Mouse (Mus musculus) gastrocnemius, adult 2 months (tissue): ENCODE data around the gene Cntnap2. TPM values are rescaled to one million over a fixed set of nuclear protein-coding genes. Genes with fewer than 3 reads are reported as not detected.

Experiments
- DNase-seq: peaks from one replicate; pipeline ENCODE4 v3.0.0; 2022
- H3K27ac ChIP-seq: fragments of 200-600 bp; 2 replicates; pipeline ENCODE4 v1.8.1; 2022; ENCODE audit warnings: mild to moderate bottlenecking
- H3K4me3 ChIP-seq: fragments of 200-600 bp; 2 replicates; pipeline ENCODE4 v1.8.1; 2022; ENCODE audit warnings: mild to moderate bottlenecking, moderate library complexity
- CTCF ChIP-seq: fragments of 200-600 bp; IDR thresholded peaks from 2 replicates; pipeline ENCODE4 v1.8.1; 2022; ENCODE audit warnings: antibody characterized with exemption, mild to moderate bottlenecking, moderate library complexity
- intact Hi-C: fragments of 180-260 bp; cut with DNase I; formaldehyde crosslinking; loops from one replicate; pipeline ENCODE4 v1.15.1; 2025
- total RNA-seq, 2 experiments: library from RNA; stranded (reverse); gene quantifications; 2 replicates each; pipeline ENCODE4 v1.2.3; 2021

Cntnap2 gene
- total RNA-seq, 2 experiments from 2014 or later: 4.8 to 5.7 TPM

DNA sequence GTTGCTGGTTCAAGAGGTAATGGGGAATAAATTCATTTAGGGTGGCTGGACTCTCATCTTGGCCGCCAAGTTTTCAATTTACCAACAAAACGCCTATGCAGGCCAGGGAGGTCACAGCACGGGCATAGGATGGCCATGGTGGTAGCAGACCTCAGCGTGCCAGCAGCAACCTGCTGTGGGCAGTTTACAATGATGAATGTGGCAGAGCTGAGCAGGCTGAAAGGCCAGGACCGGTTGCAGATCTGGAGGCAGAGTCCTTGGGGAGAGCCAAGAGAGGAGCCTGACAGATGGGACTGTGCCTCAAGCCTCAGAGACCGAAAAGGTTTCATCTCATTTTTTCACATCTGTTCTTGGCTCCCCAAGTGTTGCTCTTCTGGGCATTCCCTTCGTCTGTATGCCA is 322.0 kb downstream of the Cntnap2 start:
- Histone ChIP-seq H3K4me3 (no peak overlapping the region), H3K27ac (no peak overlapping the region)
- DNase-seq: no peak
- TF ChIP-seq CTCF: no peak
- intact Hi-C loops: no loop called here

DNA sequence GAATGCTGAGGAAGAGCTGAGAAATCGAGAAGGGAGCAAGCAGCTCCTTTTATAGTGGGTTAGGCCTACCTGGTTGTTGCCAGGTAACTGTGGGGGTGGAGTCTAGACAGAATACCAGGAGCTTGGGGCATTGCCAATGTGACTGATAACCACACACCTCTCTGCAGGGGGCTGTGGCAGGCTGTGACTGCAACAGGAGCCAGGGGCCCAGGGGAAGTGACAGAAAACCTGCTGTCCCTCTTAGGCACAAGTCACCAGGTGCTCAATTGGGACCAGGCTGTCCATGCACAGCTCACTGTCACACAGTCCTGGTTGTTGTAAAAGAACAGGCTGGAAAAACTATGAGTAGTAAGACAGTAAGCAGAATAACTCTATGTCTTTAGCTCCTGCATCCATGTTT is 329.9 kb downstream of the Cntnap2 start:
- no peak overlapping the region for H3K4me3 ChIP-seq
- TF ChIP-seq CTCF: no peak
- H3K27ac ChIP-seq: no peak overlapping the region
- intact Hi-C loops: no loop called here
- DNase-seq: no peak

DNA sequence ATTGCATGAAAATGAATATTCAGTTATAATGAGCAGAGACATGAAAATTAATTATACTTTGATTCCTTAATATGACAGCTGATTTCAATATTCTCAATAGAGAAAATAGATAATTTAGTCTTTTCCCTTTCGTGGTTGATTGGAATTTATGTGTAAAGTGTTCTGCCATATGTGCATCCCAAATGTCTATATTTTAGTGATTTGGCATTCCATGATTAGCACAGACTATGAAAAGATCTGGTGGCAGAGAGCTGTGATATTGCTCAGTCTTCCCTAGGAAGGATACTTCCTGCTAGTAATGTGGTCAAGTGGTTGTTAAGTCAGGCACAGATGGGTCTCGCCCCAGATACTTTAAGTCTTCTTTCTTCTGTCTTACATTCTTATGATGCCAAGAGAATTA is 354.5 kb downstream of the Cntnap2 start:
- no peak overlapping the region for H3K27ac ChIP-seq
- no peak for TF ChIP-seq CTCF
- no peak overlapping the region for H3K4me3 ChIP-seq
- intact Hi-C loops: no loop called here
- no peak for DNase-seq

DNA sequence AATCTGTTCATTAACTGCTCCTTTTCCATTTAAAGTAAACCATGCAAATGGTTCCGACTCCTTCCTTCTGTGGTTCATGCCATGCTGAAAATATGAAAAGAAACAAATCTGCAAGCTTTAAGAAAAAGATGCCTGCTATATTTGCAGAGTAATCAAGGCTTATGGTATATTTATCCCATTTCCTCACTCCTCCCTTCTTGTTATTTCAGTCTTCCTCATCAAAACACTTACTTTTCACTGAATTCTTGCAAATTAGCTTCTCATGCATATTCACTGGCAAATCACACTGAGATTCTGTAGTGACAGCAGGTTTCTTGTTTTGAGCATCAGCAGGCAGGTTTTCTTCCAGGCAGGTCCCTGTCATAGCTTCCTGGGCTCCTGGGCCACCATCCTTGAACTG is 396.3 kb downstream of the Cntnap2 start:
- H3K27ac ChIP-seq: no peak overlapping the region
- intact Hi-C loops: no loop called here
- TF ChIP-seq CTCF: no peak
- DNase-seq: no peak
- H3K4me3 ChIP-seq: no peak overlapping the region

DNA sequence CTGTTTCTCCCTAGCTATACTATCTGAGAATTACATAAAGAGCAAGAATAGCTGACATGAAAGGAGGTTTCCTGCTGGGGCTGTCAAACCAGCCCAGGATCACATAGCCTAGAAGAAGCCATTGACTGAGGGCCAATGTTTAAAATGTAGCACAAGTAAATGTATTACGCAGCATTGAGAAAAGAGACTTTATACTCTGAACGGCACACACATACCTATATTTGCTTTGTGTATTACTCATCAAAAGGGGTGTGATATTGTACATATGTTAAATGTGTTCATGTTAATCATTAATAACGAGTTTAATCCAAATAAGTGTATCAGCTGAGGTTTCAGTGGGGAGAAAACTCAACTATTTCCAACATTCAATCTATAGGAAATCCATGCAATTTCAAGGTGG is 459.1 kb downstream of the Cntnap2 start:
- TF ChIP-seq CTCF: no peak
- intact Hi-C loops: no loop called here
- Histone ChIP-seq H3K27ac (no peak overlapping the region), H3K4me3 (no peak overlapping the region)
- no peak for DNase-seq

DNA sequence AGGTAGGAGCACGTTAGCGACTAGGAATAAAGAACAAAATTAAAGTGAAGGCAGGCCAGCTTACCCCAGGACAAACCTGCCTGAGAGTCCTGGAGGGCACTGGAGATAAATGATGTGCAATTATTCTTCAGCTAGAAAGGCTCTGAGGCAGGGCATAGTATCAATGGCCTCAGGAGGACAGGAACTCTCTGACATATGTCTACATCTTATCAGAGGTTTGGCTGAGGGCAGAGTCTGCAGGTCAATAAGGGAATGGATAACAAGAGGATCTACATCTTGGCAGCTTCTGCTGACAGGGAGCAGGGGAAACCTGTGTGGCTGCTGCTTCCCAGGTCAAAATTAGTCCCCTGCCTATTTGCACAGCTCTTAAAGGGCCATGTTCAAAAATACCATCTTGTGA is 477.8 kb downstream of the Cntnap2 start:
- intact Hi-C loops: no loop called here
- Histone ChIP-seq H3K27ac (no peak overlapping the region), H3K4me3 (no peak overlapping the region)
- TF ChIP-seq CTCF: no peak
- DNase-seq: no peak

DNA sequence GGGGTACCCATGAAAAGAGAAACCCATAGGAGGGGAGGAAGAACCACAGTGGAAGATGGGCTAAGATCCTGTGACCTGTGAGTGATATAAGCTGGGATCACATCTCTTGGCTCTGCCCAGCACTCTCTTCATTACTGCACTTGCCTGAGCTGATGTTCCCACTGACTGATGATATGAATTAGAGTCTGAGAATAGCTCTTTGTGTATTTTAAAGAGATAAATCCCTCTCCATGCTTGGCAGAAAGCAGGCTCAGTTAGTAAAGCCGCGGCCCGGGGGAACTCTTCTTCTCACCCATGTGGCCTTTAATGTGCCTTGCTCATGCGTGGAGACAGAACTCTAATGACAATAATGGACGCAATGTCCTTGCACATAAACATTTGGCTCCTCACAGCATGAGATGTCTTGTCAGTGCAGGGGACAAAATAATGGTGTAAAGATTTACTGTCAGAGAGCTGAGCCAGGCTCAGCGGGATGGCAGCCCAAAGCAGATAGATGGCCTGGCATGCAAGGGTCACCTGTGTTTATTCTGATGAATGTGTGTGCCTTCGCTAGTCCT is 485.2 kb downstream of the Cntnap2 start:
- Histone ChIP-seq H3K4me3 (no peak overlapping the region), H3K27ac (no peak overlapping the region)
- DNase-seq: no peak
- intact Hi-C loops: no loop called here
- no peak for TF ChIP-seq CTCF

DNA sequence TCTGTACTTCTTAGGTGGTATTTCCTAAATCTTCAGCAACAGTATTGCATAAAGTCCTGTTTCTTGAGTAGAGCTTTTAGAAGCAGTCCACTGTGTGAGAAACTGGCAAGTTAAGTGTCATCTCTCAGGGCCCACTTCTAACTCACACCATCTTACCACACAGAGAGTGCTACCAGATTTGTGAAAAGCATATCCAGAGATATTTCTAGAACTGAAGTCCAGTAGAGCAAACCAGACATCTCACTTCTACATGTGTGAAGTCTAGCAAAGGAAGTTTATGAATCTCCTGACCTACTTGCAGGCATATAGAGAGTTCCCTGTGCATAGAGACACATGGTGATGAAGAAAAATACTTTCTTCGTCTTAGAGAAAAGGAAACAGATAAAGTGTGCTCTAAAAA is 500.6 kb downstream of the Cntnap2 start:
- no peak for TF ChIP-seq CTCF
- Histone ChIP-seq H3K27ac (no peak overlapping the region), H3K4me3 (no peak overlapping the region)
- DNase-seq: no peak
- intact Hi-C loops: no loop called here

DNA sequence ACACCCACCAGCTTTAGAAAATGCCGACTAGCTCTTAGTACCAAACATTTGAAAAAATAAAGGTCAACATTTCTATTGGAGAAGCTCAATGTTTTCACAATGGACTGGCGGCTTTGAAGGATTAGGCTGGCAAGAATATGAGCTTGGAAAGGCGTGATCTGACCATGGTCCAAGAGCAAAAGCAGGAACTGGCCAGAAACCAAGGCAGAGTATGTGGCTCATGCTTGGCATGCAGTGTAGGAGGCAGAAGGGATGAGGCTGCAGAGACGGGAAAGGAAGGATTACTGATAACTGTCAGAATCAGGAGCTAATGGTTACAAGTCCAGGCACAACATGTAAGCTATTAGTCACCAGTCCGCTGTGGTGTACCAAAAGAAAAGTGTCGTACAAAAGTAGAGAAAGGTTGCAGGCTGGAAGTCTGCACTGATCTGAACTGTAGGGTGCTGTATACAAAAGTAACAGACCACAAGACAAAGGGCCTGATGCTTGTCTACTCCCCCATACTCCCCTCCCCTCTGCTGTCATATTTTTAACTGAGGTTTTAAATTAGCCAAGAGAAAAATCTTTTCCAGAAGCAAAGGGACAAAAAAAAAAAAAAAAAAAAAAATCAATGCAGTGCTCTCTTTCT is 525.4 kb downstream of the Cntnap2 start:
- TF ChIP-seq CTCF: no peak
- intact Hi-C loops: no loop called here
- no peak overlapping the region for H3K4me3 ChIP-seq
- no peak for DNase-seq
- H3K27ac ChIP-seq: no peak overlapping the region

DNA sequence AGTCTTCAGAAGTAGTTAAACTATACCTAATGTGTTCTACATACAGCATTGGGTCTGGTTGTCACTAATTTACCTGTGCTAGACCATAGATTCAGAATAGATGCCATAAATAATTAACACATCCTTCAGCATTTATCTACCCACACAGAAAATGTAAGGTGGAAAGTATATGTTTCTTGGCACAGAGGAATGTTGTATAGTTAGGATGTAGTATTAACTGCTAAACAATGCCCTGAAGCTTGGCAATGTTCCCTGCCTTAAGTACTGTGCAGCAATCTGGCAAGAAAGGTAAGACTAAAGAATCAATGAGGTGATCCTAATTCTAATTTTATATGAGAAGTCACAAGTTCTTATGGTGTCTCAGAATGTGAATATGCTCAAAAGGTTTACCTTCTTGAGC is 529.9 kb downstream of the Cntnap2 start:
- Histone ChIP-seq H3K4me3 (no peak overlapping the region), H3K27ac (no peak overlapping the region)
- intact Hi-C loops: no loop called here
- DNase-seq: no peak
- no peak for TF ChIP-seq CTCF

DNA sequence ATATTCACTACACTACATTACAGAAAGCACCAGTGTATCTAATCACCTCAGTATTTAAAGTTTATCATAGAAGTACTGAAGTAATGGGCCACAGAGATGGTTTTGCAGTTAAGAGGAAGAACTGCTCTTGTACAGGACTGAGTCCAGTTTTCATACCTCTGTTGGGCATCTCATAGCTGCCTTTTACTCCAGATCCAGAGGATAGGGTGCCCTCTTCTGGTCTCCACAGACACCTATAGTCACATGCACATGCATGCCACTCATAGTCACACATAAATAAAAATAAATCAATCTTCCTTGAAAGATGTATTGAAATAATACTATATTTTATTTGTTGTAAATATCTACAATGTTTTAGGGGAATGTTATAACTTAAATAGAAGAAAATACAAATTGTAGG is 587.9 kb downstream of the Cntnap2 start:
- no peak for DNase-seq
- Histone ChIP-seq H3K27ac (no peak overlapping the region), H3K4me3 (no peak overlapping the region)
- TF ChIP-seq CTCF: no peak
- intact Hi-C loops: no loop called here

DNA sequence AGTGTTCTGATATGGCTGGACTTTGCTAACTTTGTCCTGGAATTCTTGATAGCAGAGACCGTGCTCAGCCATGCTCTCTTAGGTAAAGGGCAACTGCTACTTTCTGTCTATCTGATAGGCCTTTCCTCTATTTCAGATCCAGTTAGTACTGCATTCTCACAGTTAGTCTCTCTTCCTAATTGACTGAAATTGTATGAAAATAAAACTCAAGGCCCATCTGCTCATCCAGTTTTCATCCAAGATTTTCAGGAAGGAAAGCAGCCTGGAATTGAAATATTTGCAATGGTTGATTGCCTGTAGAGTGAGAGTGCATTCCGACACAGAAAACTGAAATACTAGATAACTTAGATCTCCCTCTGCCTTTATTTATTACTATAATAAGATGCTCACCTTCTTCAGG is 589.3 kb downstream of the Cntnap2 start:
- no peak for DNase-seq
- Histone ChIP-seq H3K27ac (no peak overlapping the region), H3K4me3 (no peak overlapping the region)
- no peak for TF ChIP-seq CTCF
- intact Hi-C loops: no loop called here

DNA sequence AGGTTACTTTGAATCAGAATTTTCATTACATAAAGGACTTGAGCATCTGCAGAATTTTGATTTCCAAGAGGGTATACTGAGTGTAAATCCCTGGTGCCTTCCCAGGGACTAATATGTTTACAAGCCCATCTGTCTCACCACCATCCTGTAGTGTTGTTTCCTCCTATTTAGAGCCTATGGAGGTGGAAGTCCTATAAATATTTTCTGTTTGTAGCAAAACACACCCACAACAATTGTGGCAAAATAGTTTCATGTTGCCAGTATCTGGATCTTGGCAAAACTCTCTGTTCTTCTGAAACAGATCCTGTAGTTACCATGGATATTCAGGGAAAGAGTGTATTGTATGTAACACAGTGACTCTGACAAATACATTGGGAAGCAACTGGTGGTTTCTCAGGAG is 641.1 kb downstream of the Cntnap2 start:
- H3K27ac ChIP-seq: no peak overlapping the region
- TF ChIP-seq CTCF: no peak
- intact Hi-C loops: no loop called here
- H3K4me3 ChIP-seq: no peak overlapping the region
- DNase-seq: no peak

DNA sequence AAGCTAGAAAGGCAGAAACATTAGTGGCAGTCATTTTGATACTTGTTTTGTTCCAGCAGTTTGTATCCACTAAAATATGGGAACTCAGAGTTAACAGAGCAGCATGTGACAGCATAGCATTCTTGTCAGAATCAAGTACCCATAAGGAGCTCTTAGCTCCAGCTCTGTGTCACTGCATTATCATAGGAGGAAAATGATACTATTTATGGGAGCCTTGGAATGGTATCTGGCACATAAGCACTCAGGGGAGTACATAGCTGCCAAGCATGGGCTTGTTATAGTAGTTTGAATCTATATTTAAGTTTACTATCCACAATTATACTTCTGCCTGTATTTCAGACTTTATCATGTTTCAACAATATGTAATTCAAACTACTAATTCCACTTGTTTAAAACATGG is 732.5 kb downstream of the Cntnap2 start:
- no peak for TF ChIP-seq CTCF
- DNase-seq: no peak
- intact Hi-C loops: no loop called here
- Histone ChIP-seq H3K27ac (no peak overlapping the region), H3K4me3 (no peak overlapping the region)
